Mouse (Mus musculus) MEL (cell line): ENCODE data around the gene Ppm1e.
A peak's percentile ranks its signal among the peaks of the same experiment; 100 is the strongest.

Source experiments
- CHD1 ChIP-seq: IDR thresholded peaks from 2 replicates; pipeline ENCODE4 v1.6.1; 2012; ENCODE audit warnings: low read depth, mild to moderate bottlenecking, inconsistent platforms, low read length, improper control_type of control experiment
- CTCF ChIP-seq, 3 experiments: IDR thresholded peaks in 2 of 3; conservative IDR thresholded peaks in 1 of 3; 2 replicates each; pipeline ENCODE4 v1.5.1; 2011 to 2012; ENCODE audit warnings: low read length in 3 of 3, low read depth in 2 of 3, mild to moderate bottlenecking in 2 of 3, improper control_type of control experiment in 1 of 3, inconsistent platforms in 1 of 3, mixed read lengths in 1 of 3, moderate library complexity in 1 of 3; ENCODE audit not compliant: control insufficient read depth in 1 of 3, insufficient read depth in 1 of 3, poor library complexity in 1 of 3, severe bottlenecking in 1 of 3
- SIN3A ChIP-seq: IDR thresholded peaks from 2 replicates; pipeline ENCODE4 v1.6.1; 2012; ENCODE audit warnings: low read length, improper control_type of control experiment, inconsistent platforms
- ZKSCAN1 ChIP-seq: IDR thresholded peaks from 2 replicates; pipeline ENCODE4 v1.6.1; 2012; ENCODE audit warnings: low read depth, mild to moderate bottlenecking, inconsistent platforms, low read length, improper control_type of control experiment, moderate library complexity

DNA sequence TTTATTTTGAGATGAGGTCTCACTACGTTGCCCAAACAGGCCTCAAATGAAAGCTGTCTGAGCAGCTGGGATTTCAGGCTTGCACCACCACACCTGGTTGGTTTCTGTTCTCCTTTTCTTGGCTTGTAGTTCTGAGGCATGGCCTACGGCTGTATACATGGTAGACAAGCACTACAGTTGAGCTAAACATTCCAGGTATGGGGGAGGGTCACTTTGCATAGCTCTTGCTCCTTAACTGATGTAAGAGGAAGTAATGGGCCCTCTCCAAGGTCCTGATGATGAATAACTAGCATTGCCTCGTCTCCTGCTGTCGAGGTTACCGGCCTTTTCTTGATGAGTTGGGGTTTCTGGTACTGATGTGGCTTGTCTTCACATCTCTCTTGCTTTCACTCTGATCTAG is 104.7 kb downstream of the Ppm1e start:
- peak; percentile 94 for TF ChIP-seq SIN3A
- no peak for TF ChIP-seq CTCF (IDR thresholded peaks at IDR 0.05 in 2 of 3, conservative IDR thresholded peaks at IDR 0.05 in 1 of 3; ENCODE audit: control insufficient read depth in 1 of 3, insufficient read depth in 1 of 3, low read depth in 2 of 3, low read length in 3 of 3, poor library complexity in 1 of 3, severe bottlenecking in 1 of 3)
- no peak for TF ChIP-seq ZKSCAN1
- TF ChIP-seq CHD1 = no peak
